Mouse (Mus musculus) heart, adult 2 months (tissue): Measurements from ENCODE around the gene Otulinl. TPM values are rescaled to one million over a fixed set of nuclear protein-coding genes. Genes with fewer than 3 reads are reported as not detected.
"Not testable (repeated sequence)": the region's sequence is repeated elsewhere in the genome, so short reads cannot be mapped to it uniquely, and the experiment has no call there.

ENCODE experiments used
- DNase-seq, 2 experiments: peaks; one replicate each; pipeline ENCODE4 v3.0.0; 2021
- H3K27ac ChIP-seq: fragments of 200-600 bp; 2 replicates; pipeline ENCODE4 v1.8.1; 2022
- H3K27me3 ChIP-seq: fragments of 200-500 bp; 2 replicates; pipeline ENCODE4 v1.6.1; 2012; ENCODE audit warnings: mild to moderate bottlenecking, low read length, inconsistent platforms, mixed read lengths; ENCODE audit not compliant: control insufficient read depth, insufficient read depth
- H3K36me3 ChIP-seq: fragments of 200-500 bp; 2 replicates; pipeline ENCODE4 v1.6.1; 2012; ENCODE audit warnings: low read length, inconsistent platforms; ENCODE audit not compliant: control insufficient read depth, insufficient read depth
- H3K4me1 ChIP-seq: fragments of 200-500 bp; 2 replicates; pipeline ENCODE4 v1.6.1; 2011; ENCODE audit warnings: low read length; ENCODE audit not compliant: control insufficient read depth, insufficient read depth
- H3K4me3 ChIP-seq: fragments of 200-600 bp; 2 replicates; pipeline ENCODE4 v1.8.1; 2022
- H3K79me2 ChIP-seq: fragments of 200-500 bp; replicated peaks from 2 replicates; pipeline ENCODE4 v1.6.1; 2012; ENCODE audit warnings: mild to moderate bottlenecking, inconsistent platforms, low read length, moderate library complexity, mixed read lengths; ENCODE audit not compliant: control insufficient read depth, insufficient read depth
- H3K9ac ChIP-seq: fragments of 200-500 bp; 2 replicates; pipeline ENCODE4 v1.6.1; 2012; ENCODE audit warnings: low read depth, mild to moderate bottlenecking, control low read depth, inconsistent platforms, low read length, mixed read lengths
- CTCF ChIP-seq: fragments of 200-600 bp; IDR thresholded peaks from 2 replicates; pipeline ENCODE4 v1.8.1; 2022; ENCODE audit warnings: antibody characterized with exemption, mild to moderate bottlenecking, moderate library complexity
- EP300 ChIP-seq: fragments of 200-500 bp; IDR thresholded peaks from 2 replicates; pipeline ENCODE4 v1.6.1; 2011; ENCODE audit warnings: low read depth, low read length, control low read depth; ENCODE audit not compliant: insufficient read depth
- POLR2A ChIP-seq: fragments of 200-500 bp; IDR thresholded peaks from 2 replicates; pipeline ENCODE4 v1.6.1; 2011; ENCODE audit warnings: mild to moderate bottlenecking, low read depth, low read length, control low read depth; ENCODE audit not compliant: insufficient read depth
- WGBS: fragments of 180-500 bp; shearing (Covaris S2); methylation state at CpG from one replicate; pipeline ENCODE4 v1.1.7; 2018; 5-methylcytosine and 5-hydroxymethylcytosine counted together
- intact Hi-C: fragments of 180-260 bp; cut with DNase I; formaldehyde crosslinking; loops from one replicate; pipeline ENCODE4 v1.15.1; 2025
- long read RNA-seq: library from polyadenylated mRNA; stranded (forward); transcript quantifications from one replicate; pipeline ENCODE4 v2.0.0, GENCODE M21; 2021
- polyA plus RNA-seq: library from polyadenylated mRNA; depleted of rRNA; stranded (reverse); fragments of >200 nt; gene quantifications from 2 replicates; pipeline ENCODE4 v1.2.3, GENCODE M21; 2012; rRNA removed
- total RNA-seq, 2 experiments: library from RNA; stranded (reverse); gene quantifications; 2 replicates each; pipeline ENCODE4 v1.2.3; 2021

The Otulinl gene
- total RNA-seq = 1 to 10 TPM; 1.9 to 3.0 TPM
- polyA plus RNA-seq = 1.5 and 1.9 TPM in 2 replicates
- long read RNA-seq, partial matches to known transcripts = 0 of 7 reads
- long read RNA-seq, other reads (novel, unspliced or antisense) = 2 of 7 reads

- TF ChIP-seq EP300 = no peak
- no peak for TF ChIP-seq CTCF
- peak; percentile 59 for TF ChIP-seq POLR2A
- Histone ChIP-seq H3K79me2 (no peaks in the 10 kb centered on the region), H3K9ac (peak within 1 kb of the TSS; percentile 71), H3K27ac (peak within 1 kb of the TSS; percentile 49), H3K4me1 (peaks cover 2% of the 10 kb centered on the region), H3K4me3 (peak within 1 kb of the TSS; percentile 62), H3K27me3 (peaks cover 2% of the 10 kb centered on the region), H3K36me3 (no peaks in the 10 kb centered on the region)
- WGBS = 2% methylated on average over 59 of the region's 59 CpGs
- DNase-seq = peak; percentile 95 to 99
- intact Hi-C loops = no loop called here
These were observed at the start of gene Otulinl for GRCm38 (mm10) chr15:27681419-27682187. Gene Otulinl, minus strand, starts transcription at chr15:27681579.

GRCm38 (mm10) chr15:27726228-27726627 lies 44.8 kb upstream of the Otulinl start:
- 66% methylated on average over 6 of the region's 6 CpGs for WGBS
- no peak overlapping the region for H3K9ac ChIP-seq
- H3K4me1 ChIP-seq = peaks cover 1% of the 10 kb centered on the region
- no peaks in the 10 kb centered on the region for H3K79me2 ChIP-seq
- no peaks in the 10 kb centered on the region for H3K27me3 ChIP-seq
- intact Hi-C loops = no loop called here
- no peak overlapping the region for H3K4me3 ChIP-seq
- TF ChIP-seq CTCF (no peak), EP300 (no peak), POLR2A (no peak)
- DNase-seq = no peak
- H3K27ac ChIP-seq = no peak overlapping the region
- no peaks in the 10 kb centered on the region for H3K36me3 ChIP-seq

- H3K9ac ChIP-seq = no peak overlapping the region
- peaks cover 1% of the 10 kb centered on the region for H3K4me1 ChIP-seq
- DNase-seq = peak in 1 of 2 experiments; percentile 37
- no peaks in the 10 kb centered on the region for H3K36me3 ChIP-seq
- H3K4me3 ChIP-seq = no peak overlapping the region
- TF ChIP-seq POLR2A = no peak
- TF ChIP-seq CTCF = no peak
- TF ChIP-seq EP300 = no peak
- H3K27ac ChIP-seq = no peak overlapping the region; the same call in 1 of the 2 replicates
- no peaks in the 10 kb centered on the region for H3K27me3 ChIP-seq
- intact Hi-C loops = no loop called here
- WGBS = 37% methylated on average over 9 of the region's 9 CpGs
- H3K79me2 ChIP-seq = no peaks in the 10 kb centered on the region
These were observed 43.7 kb upstream of the Otulinl start for GRCm38 (mm10) chr15:27724796-27725680.

- intact Hi-C loops = no loop called here
- Histone ChIP-seq H3K9ac (no peak overlapping the region), H3K4me3 (no peak overlapping the region), H3K36me3 (no peaks in the 10 kb centered on the region), H3K4me1 (peaks cover 1% of the 10 kb centered on the region), H3K27me3 (no peaks in the 10 kb centered on the region), H3K79me2 (no peaks in the 10 kb centered on the region), H3K27ac (no peak overlapping the region; the same call in 1 of the 2 replicates)
- TF ChIP-seq EP300 (no peak), POLR2A (no peak), CTCF (no peak)
- WGBS = 26% methylated on average over 6 of the region's 6 CpGs
- no peak for DNase-seq
These were observed 42.9 kb upstream of the Otulinl start for GRCm38 (mm10) chr15:27724298-27724697.

GRCm38 (mm10) chr15:27723746-27724145 lies 42.4 kb upstream of the Otulinl start:
- H3K4me3 ChIP-seq = no peak overlapping the region
- intact Hi-C loops = no loop called here
- DNase-seq = no peak
- H3K27me3 ChIP-seq = no peaks in the 10 kb centered on the region
- no peaks in the 10 kb centered on the region for H3K79me2 ChIP-seq
- H3K9ac ChIP-seq = no peak overlapping the region
- peaks cover 1% of the 10 kb centered on the region for H3K4me1 ChIP-seq
- no peaks in the 10 kb centered on the region for H3K36me3 ChIP-seq
- WGBS = 34% methylated on average over 6 of the region's 6 CpGs
- TF ChIP-seq EP300 (no peak), POLR2A (no peak), CTCF (no peak)
- no peak overlapping the region for H3K27ac ChIP-seq

- intact Hi-C loops, H3K4me1 ChIP-seq, H3K9ac ChIP-seq, H3K79me2 ChIP-seq, H3K36me3 ChIP-seq, H3K27me3 ChIP-seq, H3K27ac ChIP-seq, H3K4me3 ChIP-seq, DNase-seq: not testable (repeated sequence)
- WGBS = 79% methylated on average over 8 of the region's 8 CpGs
These were observed 38.9 kb upstream of the Otulinl start for GRCm38 (mm10) chr15:27720297-27720696.
